Mouse (Mus musculus) layer of hippocampus, postnatal 36 days (tissue): ENCODE measurements around the gene Erc1. TPM values are rescaled to one million over a fixed set of nuclear protein-coding genes. Genes with fewer than 3 reads are reported as not detected.
A peak's percentile ranks its signal among the peaks of the same experiment; 100 is the strongest.

Experiments
- DNase-seq, 2 experiments: peaks; one replicate each; pipeline ENCODE4 v3.0.0; 2022
- total RNA-seq, 2 experiments: library from RNA; stranded (reverse); gene quantifications; 2 replicates each; pipeline ENCODE4 v1.2.3; 2021

The Erc1 gene
- total RNA-seq, 2 experiments from 2014 or later = 56.7 to 62.8 TPM

DNA sequence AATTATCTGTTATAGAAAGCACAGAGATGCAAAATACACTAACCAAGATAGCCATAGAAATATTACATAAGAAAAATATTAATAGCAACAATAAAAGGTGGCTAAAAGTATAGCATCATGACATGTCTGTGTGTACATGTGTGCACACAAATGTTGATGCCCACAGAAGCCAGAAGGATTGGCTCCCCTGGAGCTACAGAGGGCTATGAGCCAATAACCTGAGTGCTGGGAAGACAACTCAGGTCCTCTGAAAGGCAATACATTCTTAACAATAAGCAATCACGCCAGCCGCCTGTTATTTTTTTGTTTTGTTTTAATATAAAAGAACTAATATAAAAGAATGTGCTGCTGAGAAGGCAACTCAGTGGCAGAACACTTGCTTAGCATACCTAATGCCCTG lies 44.7 kb downstream of the Erc1 start:
- no peak for DNase-seq

DNA sequence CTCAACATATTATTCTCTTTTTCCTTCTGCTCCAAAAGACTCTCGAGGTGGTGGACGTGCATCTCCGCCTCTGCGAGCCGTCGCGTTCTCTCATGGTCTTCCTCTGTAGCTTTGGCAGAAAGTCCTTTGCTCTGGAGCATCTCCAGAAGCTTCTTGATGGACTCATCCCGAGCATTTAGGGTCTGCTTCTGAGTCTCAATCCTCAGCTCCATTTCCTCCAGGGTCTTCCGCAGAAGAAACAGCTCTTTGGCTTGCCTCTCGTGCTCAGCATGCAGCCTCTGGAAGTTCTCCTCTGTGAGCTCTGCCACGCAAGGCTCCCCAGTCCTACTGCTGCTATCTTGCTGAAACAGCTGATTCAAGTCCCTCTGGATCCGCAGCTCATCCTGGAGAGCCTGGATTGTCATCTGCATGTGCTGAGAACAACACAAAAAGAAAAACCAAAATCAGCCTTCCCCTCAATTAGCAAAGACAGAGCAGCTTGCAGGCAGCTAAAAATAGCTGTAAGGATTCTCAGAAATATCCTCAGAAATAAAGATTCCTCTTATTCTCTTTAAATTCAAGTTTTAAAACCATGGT lies 51.0 kb downstream of the Erc1 start:
- DNase-seq = peak in 1 of 2 experiments; percentile 16

DNA sequence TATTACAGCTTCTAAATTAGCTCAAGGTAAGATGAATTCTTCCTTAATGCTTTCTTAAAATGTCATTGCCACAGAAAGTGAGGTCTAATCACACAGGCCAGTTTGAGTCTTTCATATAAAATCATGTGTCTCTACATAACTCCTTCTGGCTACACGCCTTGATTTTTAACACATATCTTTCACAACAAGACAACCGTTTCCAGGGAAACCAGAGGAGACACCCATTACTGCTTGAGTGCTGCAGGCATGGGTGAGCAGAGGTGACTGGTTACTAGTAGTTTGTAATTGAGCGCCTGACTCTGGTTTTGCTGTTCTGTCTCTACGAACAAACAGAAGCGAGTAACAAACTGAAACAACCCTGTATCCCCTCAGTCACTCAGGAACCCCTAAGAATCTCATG lies 51.7 kb downstream of the Erc1 start:
- no peak for DNase-seq

DNA sequence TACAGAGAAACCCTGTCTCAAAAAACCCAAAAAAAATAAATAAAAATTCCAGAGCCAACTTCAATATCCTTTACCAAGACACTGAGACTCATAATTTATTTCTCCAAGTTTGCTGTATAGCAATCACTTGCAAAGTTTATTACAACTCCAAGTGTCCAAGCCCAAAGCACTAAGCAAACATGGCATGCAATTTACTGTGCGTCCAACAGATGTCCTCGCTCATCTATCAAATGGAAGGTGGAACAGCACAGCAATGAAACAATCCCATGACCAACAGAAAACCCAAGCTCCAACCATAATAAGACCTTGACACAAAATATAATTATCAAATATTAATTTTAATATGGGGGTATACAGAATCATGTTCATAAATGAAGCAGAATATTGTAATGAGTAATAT lies 55.4 kb downstream of the Erc1 start:
- peak; percentile 28 to 46 for DNase-seq

DNA sequence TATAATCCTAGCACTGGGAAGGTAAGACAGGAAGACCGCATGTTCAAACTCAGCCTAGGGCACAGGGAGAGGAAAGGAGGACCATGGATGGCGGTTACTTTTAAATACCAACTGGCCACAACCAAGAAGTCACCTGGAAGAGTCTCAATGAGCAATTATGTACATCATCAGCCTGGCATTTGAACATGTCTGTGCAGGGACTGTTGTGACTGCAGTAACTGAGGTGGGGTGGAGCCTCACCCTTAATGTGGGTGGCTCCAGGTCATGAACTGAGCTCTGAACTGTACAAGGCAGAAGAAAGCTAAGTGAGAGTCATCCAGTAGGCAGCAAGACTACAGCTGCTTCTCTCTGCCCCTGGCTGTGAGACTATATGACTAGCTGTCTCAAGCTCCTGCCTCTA lies 65.6 kb downstream of the Erc1 start:
- DNase-seq = no peak

DNA sequence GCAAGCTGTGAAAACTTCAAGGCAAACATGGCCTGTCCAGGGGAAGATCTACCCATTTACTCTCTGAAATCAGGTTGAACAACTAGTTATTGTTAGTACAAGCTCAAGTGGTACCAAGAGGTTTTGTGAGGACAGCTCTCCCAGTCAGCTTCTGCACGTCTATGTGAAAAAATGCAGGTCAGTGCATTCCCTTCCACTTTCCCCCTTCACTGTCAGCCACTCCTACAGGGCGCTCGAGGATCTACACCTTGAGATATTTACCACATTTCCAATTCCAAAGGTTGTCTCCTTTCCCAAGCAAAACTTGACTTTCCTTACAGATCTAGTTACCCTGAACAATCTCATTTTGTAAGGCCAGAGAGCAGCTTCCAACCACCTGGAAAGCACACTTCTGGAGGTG lies 66.9 kb downstream of the Erc1 start:
- DNase-seq = no peak

DNA sequence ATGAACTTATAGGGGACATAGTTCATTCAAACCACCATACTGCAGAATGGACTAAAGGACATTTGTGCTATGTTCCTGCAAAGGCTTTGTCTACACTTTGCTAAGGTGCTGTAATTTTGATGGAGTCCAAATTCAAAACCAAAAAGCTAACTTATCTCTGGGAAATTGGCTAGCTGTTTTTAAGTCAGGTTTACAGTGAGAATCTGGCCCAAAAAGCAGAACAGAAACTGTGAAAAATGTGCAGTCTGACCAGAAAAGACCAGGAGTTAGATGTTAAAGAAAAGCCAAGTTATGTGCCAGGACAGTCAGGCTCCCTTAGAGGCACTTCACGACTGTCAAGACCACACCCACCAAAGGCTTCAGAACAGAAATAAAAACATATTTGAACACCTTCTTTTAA lies 79.2 kb downstream of the Erc1 start:
- DNase-seq = no peak

DNA sequence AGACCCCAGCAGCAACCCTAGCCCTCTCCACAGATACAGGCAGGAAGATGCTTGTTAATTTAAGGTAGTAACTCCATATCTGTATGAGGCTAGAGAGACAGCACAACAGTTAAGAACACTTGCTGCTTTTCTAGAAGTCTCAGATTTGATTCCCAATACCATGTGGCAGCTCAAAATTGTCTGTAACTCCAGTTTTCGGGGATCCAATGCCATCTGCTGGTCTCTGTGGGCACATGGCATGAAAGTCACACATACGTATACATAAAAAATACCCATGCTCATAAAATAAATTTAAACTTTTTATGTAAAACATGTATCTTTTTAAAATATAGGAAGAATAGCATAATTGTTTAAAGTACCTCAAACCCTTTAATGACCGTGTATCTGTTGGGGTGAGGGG lies 83.6 kb downstream of the Erc1 start:
- no peak for DNase-seq

DNA sequence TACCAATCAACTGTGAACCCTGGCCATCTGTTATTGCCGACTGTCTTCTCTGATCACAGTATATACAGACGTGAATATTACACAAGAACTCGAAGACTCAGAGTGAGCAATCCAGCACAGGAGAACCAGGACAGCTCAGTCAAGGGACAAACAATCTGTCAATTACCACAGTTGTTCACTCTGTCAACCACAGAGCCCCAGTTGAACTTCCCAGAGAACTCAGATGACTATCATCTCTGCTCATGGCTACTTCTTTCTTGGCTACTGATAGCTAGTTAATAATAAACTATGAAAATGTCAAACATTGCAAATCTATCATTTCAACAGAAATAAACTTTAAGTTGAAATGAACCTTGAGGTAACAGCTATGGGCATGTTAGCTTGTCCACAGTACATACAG lies 88.1 kb downstream of the Erc1 start:
- no peak for DNase-seq

DNA sequence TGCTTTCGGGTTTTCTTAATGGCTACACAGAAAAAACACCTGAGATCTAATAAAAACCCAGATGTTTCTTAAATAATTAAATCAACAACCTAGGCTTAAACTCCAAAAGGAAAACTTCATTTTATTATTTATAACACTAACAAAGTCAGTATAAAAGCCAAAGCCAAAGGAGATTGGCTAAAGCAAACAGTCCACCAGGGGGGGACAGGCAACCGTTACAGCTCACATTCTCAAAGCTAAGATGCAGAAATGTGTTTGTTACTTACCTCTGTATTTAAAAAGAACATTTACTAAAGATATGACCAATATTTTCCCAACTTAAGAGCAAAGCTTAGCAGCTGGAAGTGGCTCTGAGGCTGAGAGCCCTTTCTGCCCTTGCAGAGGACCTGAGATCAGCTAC lies 89.5 kb downstream of the Erc1 start:
- no peak for DNase-seq

DNA sequence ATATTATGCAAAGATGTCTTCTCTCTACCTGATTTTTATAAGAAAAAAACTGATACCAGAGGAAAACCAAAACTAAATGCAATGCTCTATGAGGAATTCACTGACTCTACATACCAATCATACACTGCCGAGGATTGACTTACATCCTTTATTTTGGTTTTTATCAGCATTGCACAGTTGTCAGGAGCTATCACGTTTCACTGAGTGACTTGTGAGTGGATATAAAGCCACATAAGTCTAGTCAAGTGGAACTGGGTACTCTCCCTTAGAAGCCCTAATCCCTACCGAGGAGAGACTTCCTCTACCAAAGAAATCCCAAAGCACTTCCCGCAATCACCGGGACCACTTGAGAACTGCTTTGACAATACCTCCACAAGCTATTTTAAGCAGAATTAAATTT lies 90.2 kb downstream of the Erc1 start:
- no peak for DNase-seq

DNA sequence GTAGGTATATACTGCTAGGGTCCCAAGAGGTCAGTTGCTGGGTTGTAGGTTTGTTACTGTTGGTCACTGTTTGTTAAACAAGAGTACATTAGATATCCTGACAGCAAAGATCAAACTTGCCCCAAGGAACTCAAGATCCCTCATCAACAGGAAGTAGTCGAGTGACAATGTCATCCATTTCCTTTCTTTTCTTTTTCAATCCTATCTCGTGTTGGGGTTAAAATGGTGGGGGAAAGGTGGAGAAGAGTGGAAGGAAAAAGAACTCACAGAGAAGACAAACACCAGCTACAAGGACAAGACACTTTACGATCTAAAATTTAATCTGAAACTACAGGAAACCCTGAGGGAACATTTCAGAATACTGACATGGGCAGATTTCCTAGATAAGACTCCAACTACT lies 92.1 kb downstream of the Erc1 start:
- no peak for DNase-seq

DNA sequence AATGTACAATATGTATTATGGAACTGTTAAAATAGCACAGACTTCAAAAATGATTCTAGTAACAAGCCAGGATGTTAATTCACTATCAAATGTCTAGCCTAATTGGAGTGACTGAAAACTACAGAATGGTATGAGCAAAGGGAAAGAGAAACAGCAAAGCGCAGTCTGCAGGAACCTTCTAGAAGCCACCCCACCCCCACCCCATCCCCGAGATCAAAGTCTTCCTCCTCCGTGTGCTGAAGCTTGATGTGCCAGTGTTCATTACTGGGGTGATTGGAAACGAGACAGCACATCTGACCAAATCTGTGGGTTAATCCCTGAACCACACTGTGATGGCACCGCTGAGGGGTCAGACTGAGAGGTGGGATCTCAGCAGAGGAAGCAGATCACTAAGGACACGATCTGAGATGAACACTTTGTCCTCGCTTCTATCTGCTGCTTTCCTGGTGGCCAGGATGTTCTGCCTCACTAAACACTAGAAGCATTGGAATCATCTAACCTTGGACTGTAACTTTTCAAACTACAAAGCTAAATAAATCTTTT lies 98.8 kb downstream of the Erc1 start:
- no peak for DNase-seq

DNA sequence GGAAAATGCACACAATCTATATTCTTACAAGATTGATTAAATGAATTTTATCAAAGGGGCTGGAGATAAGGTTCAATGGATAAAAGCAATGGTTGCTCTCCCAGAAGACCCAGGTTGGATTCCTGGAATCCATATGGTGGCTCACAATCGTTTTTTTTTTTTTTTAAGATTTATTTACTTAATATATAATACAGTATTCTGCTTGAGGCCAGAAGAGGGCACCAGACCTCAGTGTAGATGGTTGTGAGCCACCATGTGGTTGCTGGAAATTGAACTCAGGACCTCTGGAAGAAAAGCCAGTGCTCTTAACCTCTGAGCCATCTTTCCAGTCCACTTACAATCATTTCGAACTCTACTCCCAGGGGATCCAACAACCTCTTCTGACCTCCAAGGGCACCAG lies 106.1 kb downstream of the Erc1 start:
- DNase-seq = no peak

DNA sequence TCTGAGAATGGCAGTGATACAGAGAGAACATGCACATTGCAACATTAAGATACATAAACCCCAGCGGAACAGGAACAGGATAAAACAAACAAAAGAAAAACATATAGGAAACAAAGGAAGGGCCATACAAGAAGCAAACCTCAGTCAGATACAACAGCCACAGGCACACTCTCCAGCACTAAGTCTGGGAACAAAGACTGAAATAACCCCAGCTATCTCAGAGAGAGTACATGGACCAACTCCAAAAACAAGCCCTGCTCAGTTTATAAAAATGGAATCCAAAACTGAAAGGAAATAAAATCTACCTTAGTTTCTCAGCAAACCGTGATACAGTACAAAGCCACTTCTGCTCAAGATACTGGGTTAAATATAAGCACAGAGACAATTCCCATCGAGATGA lies 107.4 kb downstream of the Erc1 start:
- DNase-seq = no peak

DNA sequence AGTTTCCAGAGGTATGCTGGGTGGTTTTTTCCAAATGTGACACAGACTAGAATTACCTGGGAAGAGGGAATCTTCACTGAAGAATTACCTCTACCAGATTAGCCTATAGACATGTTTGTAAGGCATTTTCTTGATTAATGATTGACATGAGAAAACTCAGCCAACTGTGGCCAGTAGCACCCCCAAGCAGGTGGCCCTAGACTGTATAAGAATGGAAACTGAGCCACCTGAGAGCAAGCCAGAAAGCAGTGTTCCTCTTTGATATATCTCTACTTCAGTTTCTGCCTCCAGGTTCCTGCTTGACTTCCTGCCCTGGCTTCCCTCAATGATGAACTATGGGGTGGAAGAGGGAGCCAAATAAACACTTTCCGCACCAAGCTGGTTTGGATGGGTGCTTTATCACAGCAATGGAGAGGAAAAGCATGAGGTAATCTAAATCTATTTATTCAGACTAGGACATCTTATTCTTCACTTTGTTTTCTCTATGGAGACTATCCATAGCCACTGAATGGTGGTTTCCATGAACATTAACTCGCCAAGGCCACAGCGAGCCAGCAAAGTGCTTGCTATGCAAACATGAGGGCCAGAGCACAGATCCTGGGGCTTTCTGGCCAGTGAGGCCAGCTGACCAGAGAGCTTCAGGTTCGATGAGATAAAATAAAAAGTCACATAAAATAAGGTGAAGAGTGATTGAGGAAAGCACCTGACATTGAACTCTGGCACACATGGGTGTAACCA lies 109.2 kb downstream of the Erc1 start:
- no peak for DNase-seq

DNA sequence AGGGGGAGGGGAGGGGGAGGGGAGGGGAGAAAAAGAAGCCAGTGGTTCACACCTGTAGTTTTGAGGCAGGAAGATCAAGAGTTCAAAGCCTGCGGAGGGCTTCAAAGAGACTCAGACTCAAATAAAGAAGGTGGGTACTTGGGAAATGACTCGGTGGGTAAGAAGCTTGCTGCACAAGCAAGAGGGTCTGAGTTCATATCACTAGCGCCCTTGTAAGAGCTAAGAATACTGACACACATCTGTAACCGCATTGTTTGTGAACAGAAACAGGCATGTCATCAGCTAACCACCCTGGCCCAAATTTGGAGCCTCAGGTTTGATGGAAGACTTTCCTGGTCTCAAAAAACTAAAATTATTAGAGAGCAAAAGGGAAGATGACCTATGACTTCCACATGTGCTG lies 110.3 kb downstream of the Erc1 start:
- no peak for DNase-seq

DNA sequence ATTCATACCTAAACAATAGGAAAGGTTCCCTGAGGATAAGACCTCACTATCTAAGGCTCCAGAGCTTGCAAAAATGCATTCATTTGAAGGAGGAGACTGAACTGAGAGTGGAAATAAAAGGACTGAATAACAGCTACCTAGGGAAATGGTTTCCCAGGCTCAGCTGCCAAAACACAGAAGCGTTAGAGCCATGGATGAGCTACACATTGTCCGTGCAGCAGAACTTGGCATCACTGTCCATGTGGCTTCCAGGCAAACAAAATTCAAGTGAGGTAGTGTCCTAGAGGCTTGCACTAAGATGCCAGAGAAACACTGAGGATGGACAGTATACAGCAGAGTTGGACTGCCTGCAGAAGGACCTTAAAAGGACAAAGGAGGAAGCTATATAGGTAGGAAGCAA lies 112.0 kb downstream of the Erc1 start:
- no peak for DNase-seq

DNA sequence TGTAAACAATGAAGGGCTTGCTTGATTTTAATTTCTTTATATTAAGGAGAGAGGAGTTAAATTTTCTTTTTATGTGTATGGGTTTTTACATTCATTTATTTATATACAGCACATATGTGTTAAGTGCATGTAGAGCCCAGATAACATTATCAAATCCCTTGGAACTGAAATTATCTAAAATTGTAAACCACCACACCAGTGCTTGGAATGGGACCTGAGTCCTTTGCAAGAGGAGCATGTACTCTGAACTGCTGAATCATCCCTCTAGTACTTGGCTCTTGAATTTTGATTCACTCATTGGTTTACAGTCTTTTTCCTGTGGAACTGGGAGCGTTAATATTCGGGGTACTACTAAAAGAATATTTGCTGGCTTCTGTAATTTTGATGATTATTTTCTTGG lies 116.8 kb downstream of the Erc1 start:
- DNase-seq = no peak

DNA sequence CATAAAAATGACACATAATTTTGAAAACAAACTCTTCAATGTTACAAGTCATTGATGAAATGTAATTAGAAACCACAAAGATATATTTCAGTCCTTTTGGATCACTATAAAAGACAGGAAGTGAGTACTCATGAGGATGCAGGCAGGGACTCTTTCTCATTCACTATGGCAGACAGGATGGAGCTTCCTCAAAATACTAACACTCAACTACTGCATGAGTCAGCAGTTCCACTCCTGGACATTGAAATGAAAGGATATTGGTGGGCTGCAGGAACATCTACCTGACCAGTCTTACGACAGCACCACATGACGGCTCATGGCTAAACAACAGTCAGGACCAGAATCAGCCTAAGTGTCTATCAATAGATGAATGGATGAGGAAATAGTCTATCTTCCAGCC lies 132.7 kb downstream of the Erc1 start:
- DNase-seq = no peak

DNA sequence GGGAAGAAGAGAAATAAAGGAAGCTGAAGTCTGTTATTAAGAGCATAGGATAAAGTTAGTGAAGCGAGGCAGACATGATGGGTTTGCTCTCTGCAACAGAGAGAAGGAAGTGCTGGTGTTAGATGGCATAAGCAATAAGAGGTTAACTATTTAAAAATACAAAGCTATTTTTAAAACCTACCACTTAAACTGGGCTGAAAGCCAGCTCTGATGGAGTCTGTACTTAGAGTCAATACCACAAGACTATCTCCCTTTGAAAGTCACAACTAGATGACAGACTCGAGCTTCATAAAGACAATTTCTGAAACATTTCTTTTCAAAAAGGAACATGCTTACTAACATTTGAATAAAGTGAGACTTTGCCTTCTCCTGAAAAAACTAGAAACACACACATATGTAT lies 134.0 kb downstream of the Erc1 start:
- DNase-seq = no peak

DNA sequence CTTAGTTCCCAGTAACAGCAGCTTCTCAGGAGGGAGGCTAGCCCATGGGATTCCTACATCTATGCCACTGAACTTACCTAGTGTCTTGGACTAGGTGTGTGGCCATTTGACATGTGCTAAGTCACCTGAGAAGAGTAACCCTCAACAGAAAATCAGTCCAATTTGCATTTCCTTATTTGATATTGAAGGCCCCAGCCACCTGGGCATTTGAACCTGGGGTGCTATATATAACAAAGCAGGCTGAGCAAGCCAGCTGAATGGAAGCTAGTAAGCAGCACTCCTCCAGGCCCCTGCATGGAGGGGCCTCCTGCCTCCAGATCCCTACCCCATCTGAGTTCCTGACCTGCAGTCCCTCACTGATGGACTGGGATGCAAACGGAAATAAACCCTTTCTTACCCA lies 135.5 kb downstream of the Erc1 start:
- no peak for DNase-seq

DNA sequence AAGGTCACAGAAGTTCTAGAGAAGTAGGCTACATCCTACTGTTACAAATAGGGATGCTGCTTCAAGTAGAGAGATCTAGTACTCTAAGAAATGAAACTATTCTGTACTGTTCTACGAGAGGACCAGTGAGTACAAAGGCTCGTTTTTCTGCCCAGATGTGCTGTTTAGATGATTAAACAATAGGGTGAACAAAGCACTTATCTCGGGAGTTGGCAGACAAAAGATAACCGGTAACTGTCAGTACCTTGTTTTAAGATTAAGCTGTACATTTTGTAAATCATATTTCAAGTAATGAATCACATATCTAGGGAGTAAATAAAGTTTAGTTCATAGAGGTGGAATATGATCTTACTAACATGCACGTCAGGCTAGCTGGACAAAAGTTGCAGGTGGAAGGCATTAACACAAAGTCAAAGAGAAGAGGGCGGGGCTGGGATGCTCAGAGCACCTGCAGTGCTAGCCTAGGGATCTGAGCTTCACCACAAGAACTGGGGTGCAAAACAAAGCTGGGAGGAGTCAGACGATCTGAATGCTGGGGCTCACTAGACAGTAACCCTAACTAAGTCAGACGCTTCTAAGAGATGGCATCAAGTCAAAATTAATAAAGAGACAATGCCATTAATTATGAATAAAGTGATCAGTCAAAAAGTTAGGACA lies 136.2 kb downstream of the Erc1 start:
- no peak for DNase-seq

DNA sequence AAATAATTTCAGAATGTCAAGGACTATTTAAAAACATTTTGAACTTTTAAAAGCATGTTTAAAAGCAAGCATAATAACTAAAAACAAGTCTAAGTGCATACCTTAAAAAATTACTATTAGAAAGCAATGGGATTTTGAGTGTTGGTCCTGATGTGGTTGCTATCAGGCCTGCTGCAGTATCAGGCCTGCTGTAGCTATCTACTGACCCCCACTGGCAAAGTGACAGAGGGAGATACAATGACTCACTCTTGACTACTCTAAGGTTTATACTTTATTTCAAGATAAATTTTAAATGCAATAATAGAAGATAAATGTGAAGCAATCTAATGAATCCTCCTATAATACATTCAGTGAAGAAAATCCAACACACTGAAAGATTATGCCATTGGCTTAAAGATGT lies 138.4 kb downstream of the Erc1 start:
- DNase-seq = no peak
